Mouse (Mus musculus): ENCODE measurements at regions not wholly inside any gene's neighbourhood (a gene's known extent, or its start where the extent isn't known, plus 50 kb on each side); places are given as distances from the start of the nearest gene placed in this dataset.

DNA sequence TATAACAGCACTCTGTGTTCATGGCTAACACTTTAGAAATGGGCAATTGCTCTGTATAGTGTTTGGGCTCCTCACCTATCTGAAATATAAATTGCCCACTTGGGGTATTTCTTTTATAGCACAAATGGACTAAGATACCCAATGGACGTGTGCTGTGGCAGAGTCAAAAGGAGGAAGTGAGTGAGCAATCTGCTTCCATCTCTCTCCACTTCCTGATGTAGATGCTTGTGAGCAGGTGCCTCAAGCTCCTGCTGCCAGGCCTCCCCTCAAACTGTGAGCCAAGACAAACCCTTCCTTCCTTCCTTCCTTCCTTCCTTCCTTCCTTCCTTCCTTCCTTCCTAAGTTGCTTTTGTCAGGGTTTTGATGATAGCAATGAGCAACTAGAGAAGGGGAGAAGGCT, 99.9 kb upstream of the Irf2bp2 start:
- H3K4me3 ChIP-seq (replicated peaks; ENCODE audit: control insufficient read depth, low read depth, low read length), result no peak overlapping the region
- peaks cover 4% of the 10 kb centered on the region for H3K4me1 ChIP-seq (ENCODE audit: control insufficient read depth, insufficient read depth, low read length)
- H3K27ac ChIP-seq (ENCODE audit: control insufficient read depth, insufficient read depth, low read depth, low read length, poor library complexity), result no peak overlapping the region
- TF ChIP-seq POLR2A (IDR thresholded peaks at IDR 0.05; ENCODE audit: borderline replicate concordance, control insufficient read depth, low read depth, low read length) (no peak), CTCF (IDR thresholded peaks at IDR 0.05; ENCODE audit: control insufficient read depth, insufficient read depth, low read length) (no peak)
- 11% methylated on average over 1 of the region's 1 CpGs for WGBS

GRCm38 (mm10) chr8:126692711-126693110, 98.9 kb upstream of the Irf2bp2 start:
- no peak overlapping the region for H3K4me3 ChIP-seq (replicated peaks; ENCODE audit: control insufficient read depth, low read depth, low read length)
- 86% methylated on average over 3 of the region's 3 CpGs for WGBS

GRCm38 (mm10) chr8:126692263-126692662, 98.5 kb upstream of the Irf2bp2 start:
- no peak overlapping the region for H3K4me3 ChIP-seq (replicated peaks; ENCODE audit: control insufficient read depth, low read depth, low read length)
- peaks cover 4% of the 10 kb centered on the region; the same call in 1 of the 2 replicates for H3K4me1 ChIP-seq (ENCODE audit: control insufficient read depth, insufficient read depth, low read length)
- TF ChIP-seq POLR2A (IDR thresholded peaks at IDR 0.05; ENCODE audit: borderline replicate concordance, control insufficient read depth, low read depth, low read length), result no peak

More at GRCm38 (mm10) chr8:126692711-126693110, 98.9 kb upstream of the Irf2bp2 start:
- Histone ChIP-seq H3K27ac (ENCODE audit: control insufficient read depth, insufficient read depth, low read depth, low read length, poor library complexity) (no peak overlapping the region), H3K4me1 (ENCODE audit: control insufficient read depth, insufficient read depth, low read length) (peaks cover 4% of the 10 kb centered on the region)
- TF ChIP-seq POLR2A (IDR thresholded peaks at IDR 0.05; ENCODE audit: borderline replicate concordance, control insufficient read depth, low read depth, low read length) (no peak), CTCF (IDR thresholded peaks at IDR 0.05; ENCODE audit: control insufficient read depth, insufficient read depth, low read length) (no peak)

GRCm38 (mm10) chr8:126688450-126688849, 94.7 kb upstream of the Irf2bp2 start:
- WGBS, result 78% methylated on average over 5 of the region's 5 CpGs
- TF ChIP-seq POLR2A (IDR thresholded peaks at IDR 0.05; ENCODE audit: borderline replicate concordance, control insufficient read depth, low read depth, low read length), result no peak
- no peak for TF ChIP-seq CTCF (IDR thresholded peaks at IDR 0.05; ENCODE audit: control insufficient read depth, insufficient read depth, low read length)
- Histone ChIP-seq H3K4me1 (ENCODE audit: control insufficient read depth, insufficient read depth, low read length) (peaks cover 2% of the 10 kb centered on the region; the same call in 1 of the 2 replicates), H3K4me3 (replicated peaks; ENCODE audit: control insufficient read depth, low read depth, low read length) (no peak overlapping the region), H3K27ac (ENCODE audit: control insufficient read depth, insufficient read depth, low read depth, low read length, poor library complexity) (no peak overlapping the region)

More at GRCm38 (mm10) chr8:126692263-126692662, 98.5 kb upstream of the Irf2bp2 start:
- no peak overlapping the region for H3K27ac ChIP-seq (ENCODE audit: control insufficient read depth, insufficient read depth, low read depth, low read length, poor library complexity)
- WGBS, result 25% methylated on average over 3 of the region's 3 CpGs

DNA sequence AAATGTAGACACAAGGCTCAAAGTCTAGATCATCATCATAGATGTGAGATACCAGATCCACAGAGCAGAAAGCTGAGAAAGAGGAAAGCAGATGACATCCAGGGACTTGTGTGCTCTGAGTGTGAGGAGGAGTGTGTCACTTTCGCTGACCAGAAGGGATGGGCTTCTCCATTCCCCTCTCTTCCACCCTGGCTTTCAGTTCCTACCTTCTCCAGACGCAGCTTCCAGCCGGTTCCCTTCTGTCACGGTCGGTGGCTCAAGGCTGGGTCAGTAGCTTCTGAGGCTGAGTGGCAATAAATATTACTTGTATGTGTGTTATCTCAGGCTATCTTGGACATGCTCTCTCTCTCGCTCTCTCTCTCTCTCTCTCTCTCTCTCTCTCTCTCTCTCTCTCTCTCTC, 94.2 kb upstream of the Irf2bp2 start:
- WGBS, result 72% methylated on average over 6 of the region's 6 CpGs
- peaks cover 5% of the 10 kb centered on the region; the same call in 1 of the 2 replicates for H3K4me1 ChIP-seq (ENCODE audit: control insufficient read depth, insufficient read depth, low read length)
- no peak overlapping the region for H3K4me3 ChIP-seq (replicated peaks; ENCODE audit: control insufficient read depth, low read depth, low read length)
- H3K27ac ChIP-seq (ENCODE audit: control insufficient read depth, insufficient read depth, low read depth, low read length, poor library complexity), result no peak overlapping the region
- TF ChIP-seq CTCF (IDR thresholded peaks at IDR 0.05; ENCODE audit: control insufficient read depth, insufficient read depth, low read length), result no peak
- no peak for TF ChIP-seq POLR2A (IDR thresholded peaks at IDR 0.05; ENCODE audit: borderline replicate concordance, control insufficient read depth, low read depth, low read length)

GRCm38 (mm10) chr8:126686827-126687226, 93.0 kb upstream of the Irf2bp2 start:
- TF ChIP-seq CTCF (IDR thresholded peaks at IDR 0.05; ENCODE audit: control insufficient read depth, insufficient read depth, low read length), result no peak
- TF ChIP-seq POLR2A (IDR thresholded peaks at IDR 0.05; ENCODE audit: borderline replicate concordance, control insufficient read depth, low read depth, low read length), result no peak
- H3K27ac ChIP-seq (ENCODE audit: control insufficient read depth, insufficient read depth, low read depth, low read length, poor library complexity), result no peak overlapping the region
- peaks cover 5% of the 10 kb centered on the region; the same call in 1 of the 2 replicates for H3K4me1 ChIP-seq (ENCODE audit: control insufficient read depth, insufficient read depth, low read length)
- 77% methylated on average over 4 of the region's 4 CpGs for WGBS
- no peak overlapping the region for H3K4me3 ChIP-seq (replicated peaks; ENCODE audit: control insufficient read depth, low read depth, low read length)

GRCm38 (mm10) chr8:126685365-126685764, 91.6 kb upstream of the Irf2bp2 start:
- Histone ChIP-seq H3K27ac (ENCODE audit: control insufficient read depth, insufficient read depth, low read depth, low read length, poor library complexity) (no peak overlapping the region), H3K4me3 (replicated peaks; ENCODE audit: control insufficient read depth, low read depth, low read length) (no peak overlapping the region), H3K4me1 (ENCODE audit: control insufficient read depth, insufficient read depth, low read length) (peaks cover 5% of the 10 kb centered on the region; the same call in 1 of the 2 replicates)
- WGBS, result 80% methylated on average over 6 of the region's 6 CpGs
- TF ChIP-seq POLR2A (IDR thresholded peaks at IDR 0.05; ENCODE audit: borderline replicate concordance, control insufficient read depth, low read depth, low read length) (no peak), CTCF (IDR thresholded peaks at IDR 0.05; ENCODE audit: control insufficient read depth, insufficient read depth, low read length) (no peak)

GRCm38 (mm10) chr8:126683950-126684349, 90.2 kb upstream of the Irf2bp2 start:
- Histone ChIP-seq H3K27ac (ENCODE audit: control insufficient read depth, insufficient read depth, low read depth, low read length, poor library complexity) (no peak overlapping the region), H3K4me3 (replicated peaks; ENCODE audit: control insufficient read depth, low read depth, low read length) (no peak overlapping the region), H3K4me1 (ENCODE audit: control insufficient read depth, insufficient read depth, low read length) (peaks cover 5% of the 10 kb centered on the region; the same call in 1 of the 2 replicates)
- 33% methylated on average over 4 of the region's 4 CpGs for WGBS
- TF ChIP-seq CTCF (IDR thresholded peaks at IDR 0.05; ENCODE audit: control insufficient read depth, insufficient read depth, low read length) (no peak), POLR2A (IDR thresholded peaks at IDR 0.05; ENCODE audit: borderline replicate concordance, control insufficient read depth, low read depth, low read length) (no peak)

GRCm38 (mm10) chr8:126683555-126683947, 89.8 kb upstream of the Irf2bp2 start:
- H3K4me1 ChIP-seq (ENCODE audit: control insufficient read depth, insufficient read depth, low read length), result peaks cover 5% of the 10 kb centered on the region; the same call in 1 of the 2 replicates
- no peak for TF ChIP-seq CTCF (IDR thresholded peaks at IDR 0.05; ENCODE audit: control insufficient read depth, insufficient read depth, low read length)
- TF ChIP-seq POLR2A (IDR thresholded peaks at IDR 0.05; ENCODE audit: borderline replicate concordance, control insufficient read depth, low read depth, low read length), result no peak
- 51% methylated on average over 2 of the region's 2 CpGs for WGBS
- no peak overlapping the region for H3K27ac ChIP-seq (ENCODE audit: control insufficient read depth, insufficient read depth, low read depth, low read length, poor library complexity)
- H3K4me3 ChIP-seq (replicated peaks; ENCODE audit: control insufficient read depth, low read depth, low read length), result no peak overlapping the region

Data from bone marrow, adult 2 months (tissue).